14 mouse cellular contexts compared by ENCODE assay signal in genomic region chr4:86663919-86664318, GRCm38 (mm10). TPM values are rescaled to one million over a fixed set of nuclear protein-coding genes. Genes with fewer than 3 reads are reported as not detected.
DNase-seq lines count a peak whose midpoint lies in the region; ATAC-seq and TF ChIP-seq lines count a peak whose summit lies in the region.
"Had no signal": no experiment of that assay in that cellular context is flagged by ENCODE, and none has a peak within 500 bp of the region (broad histone marks: within the 10 kb centered on the region; RNA-seq: fewer than 3 reads in every experiment).

No protein-coding gene starts in this region.

- 43% methylated on average over 4 of the region's 4 CpGs for whole genome bisulfite sequencing in intestine, embryonic 14.5 days
- 45% methylated on average over 4 of the region's 4 CpGs for WGBS in intestine, embryonic 15.5 days
- WGBS in embryonic facial prominence, embryonic 14.5 days: 32% methylated on average over 4 of the region's 4 CpGs
- WGBS in liver, postnatal 0 days (ENCODE audit: insufficient replicate concordance): 48% methylated on average over 4 of the region's 4 CpGs

- no peak overlapping the region for H3K4me3 ChIP-seq in intestine, embryonic 14.5 days (ENCODE audit: low read depth, low read length)
- no peak overlapping the region for H3K4me3 ChIP-seq in intestine, embryonic 15.5 days (replicated peaks)
- H3K4me3 ChIP-seq in embryonic facial prominence, embryonic 14.5 days (ENCODE audit: low read depth, low read length): no peak overlapping the region
- no peak overlapping the region for H3K4me3 ChIP-seq in liver, postnatal 0 days (ENCODE audit: low read depth, low read length)
- H3K4me3 ChIP-seq: limb, embryonic 15.5 days; midbrain, embryonic 12.5 days had no signal

- no peaks in the 10 kb centered on the region for H3K27me3 ChIP-seq in intestine, embryonic 14.5 days (replicated peaks; ENCODE audit: control insufficient read depth, insufficient read depth, low read length)
- no peaks in the 10 kb centered on the region for H3K27me3 ChIP-seq in intestine, embryonic 15.5 days (replicated peaks)
- no peaks in the 10 kb centered on the region for H3K27me3 ChIP-seq in embryonic facial prominence, embryonic 14.5 days (replicated peaks; ENCODE audit: control insufficient read depth, insufficient read depth, low read length)
- no peaks in the 10 kb centered on the region for H3K27me3 ChIP-seq in liver, postnatal 0 days (ENCODE audit: insufficient read depth, low read length)
- H3K27me3 ChIP-seq: limb, embryonic 15.5 days; midbrain, embryonic 12.5 days; Patski had no signal

- peaks cover 18% of the 10 kb centered on the region for H3K4me1 ChIP-seq in intestine, embryonic 14.5 days (replicated peaks; ENCODE audit: control insufficient read depth, insufficient read depth, low read length)
- peaks cover 17% of the 10 kb centered on the region; the same call in 1 of the 2 replicates for H3K4me1 ChIP-seq in intestine, embryonic 15.5 days (replicated peaks)
- H3K4me1 ChIP-seq in embryonic facial prominence, embryonic 14.5 days (ENCODE audit: control insufficient read depth, insufficient read depth, low read length): peaks cover 4% of the 10 kb centered on the region
- H3K4me1 ChIP-seq in liver, postnatal 0 days (ENCODE audit: insufficient read depth): peaks cover 35% of the 10 kb centered on the region

- peak; percentile 94 for TF ChIP-seq EP300 in liver, postnatal 0 days (IDR thresholded peaks at IDR 0.05; ENCODE audit: low read depth)

- no peak for ATAC-seq in intestine, embryonic 14.5 days (replicated peaks; ENCODE audit: low FRiP score, low TSS enrichment, low read depth)
- ATAC-seq in intestine, embryonic 15.5 days: no peak
- ATAC-seq in embryonic facial prominence, embryonic 14.5 days (ENCODE audit: low read depth): no peak
- peak; percentile 60 for ATAC-seq in liver, postnatal 0 days
- ATAC-seq in granulocyte monocyte progenitor cell, adult 5-6 weeks (replicated peaks; ENCODE audit: poor library complexity, severe bottlenecking): no peak
- ATAC-seq: Patski had no signal

- TF ChIP-seq CTCF in liver, postnatal 0 days (IDR thresholded peaks at IDR 0.05; ENCODE audit: low read depth): no peak

- H3K9ac ChIP-seq in intestine, embryonic 14.5 days (ENCODE audit: low read length): no peak overlapping the region
- H3K9ac ChIP-seq in intestine, embryonic 15.5 days: no peak overlapping the region
- no peak overlapping the region for H3K9ac ChIP-seq in embryonic facial prominence, embryonic 14.5 days (ENCODE audit: low read depth, low read length)
- H3K9ac ChIP-seq in liver, postnatal 0 days (replicated peaks): no peak overlapping the region
- H3K9ac ChIP-seq: hindbrain, embryonic 14.5 days; limb, embryonic 15.5 days; midbrain, embryonic 12.5 days had no signal

- DNase-seq in intestine, embryonic 14.5 days (ENCODE audit: low spot score): no peak
- peak; percentile 80 for DNase-seq in c-Kit-positive CD71-positive TER-119-negative erythroid progenitor cells, embryonic 14.5 days (ENCODE audit: low read depth)
- DNase-seq in embryonic facial prominence, embryonic 14.5 days (ENCODE audit: low spot score): peak; percentile 38
- no peak for DNase-seq in liver, postnatal 0 days
- no peak for DNase-seq in thymus, postnatal 25 days
- DNase-seq: cerebellum, adult 9-11 months; gastrocnemius, postnatal 14 days; kidney, adult 9 months had no signal

- H3K27ac ChIP-seq in intestine, embryonic 14.5 days (ENCODE audit: low read depth): peak overlapping the region; percentile 38; the same call in 1 of the 2 replicates
- H3K27ac ChIP-seq in intestine, embryonic 15.5 days: no peak overlapping the region
- H3K27ac ChIP-seq in embryonic facial prominence, embryonic 14.5 days (replicated peaks; ENCODE audit: low read depth, low read length): no peak overlapping the region
- H3K27ac ChIP-seq in liver, postnatal 0 days (ENCODE audit: low read depth): 0 out of 2 replicates have a peak overlapping the region, but pooled peaks have one; percentile 8
- H3K27ac ChIP-seq: hindbrain, embryonic 14.5 days; limb, embryonic 15.5 days; midbrain, embryonic 12.5 days had no signal

- no peak overlapping the region for H3K4me2 ChIP-seq in intestine, embryonic 14.5 days (ENCODE audit: low read length)
- no peak overlapping the region for H3K4me2 ChIP-seq in intestine, embryonic 15.5 days (replicated peaks)
- no peak overlapping the region for H3K4me2 ChIP-seq in embryonic facial prominence, embryonic 14.5 days (ENCODE audit: low read depth, low read length)
- H3K4me2 ChIP-seq in liver, postnatal 0 days (ENCODE audit: low read depth, low read length): peak overlapping the region; percentile 30; the same call in 1 of the 2 replicates
- H3K4me2 ChIP-seq: hindbrain, embryonic 14.5 days; limb, embryonic 15.5 days; midbrain, embryonic 12.5 days had no signal

- H3K36me3 ChIP-seq in intestine, embryonic 14.5 days (ENCODE audit: control insufficient read depth, insufficient read depth, low read length): peaks cover 49% of the 10 kb centered on the region
- H3K36me3 ChIP-seq in intestine, embryonic 15.5 days: peaks cover 20% of the 10 kb centered on the region
- H3K36me3 ChIP-seq in embryonic facial prominence, embryonic 14.5 days (ENCODE audit: control insufficient read depth, insufficient read depth, low read length): peaks cover 56% of the 10 kb centered on the region
- peaks cover 64% of the 10 kb centered on the region for H3K36me3 ChIP-seq in liver, postnatal 0 days (replicated peaks; ENCODE audit: insufficient read depth, low read length)

- no peaks in the 10 kb centered on the region for H3K9me3 ChIP-seq in intestine, embryonic 14.5 days (ENCODE audit: control insufficient read depth, low read length)
- H3K9me3 ChIP-seq in intestine, embryonic 15.5 days: no peaks in the 10 kb centered on the region
- no peaks in the 10 kb centered on the region for H3K9me3 ChIP-seq in embryonic facial prominence, embryonic 14.5 days (ENCODE audit: control insufficient read depth, low read length)
- no peaks in the 10 kb centered on the region for H3K9me3 ChIP-seq in liver, postnatal 0 days (ENCODE audit: low read length)
- H3K9me3 ChIP-seq: limb, embryonic 15.5 days; midbrain, embryonic 12.5 days had no signal

RNA-seq across cellular contexts. Expression of gene Plin2, which starts 5.9 kb away (rescaled TPM):
- 75.1 and 78.0 TPM in 2 replicates for polyA plus RNA-seq in intestine, embryonic 14.5 days (2014; fragmentation: Nextera tagmentation; extraction: Ambion mirVana)
- 144 and 164 TPM in 2 replicates for polyA plus RNA-seq in intestine, embryonic 15.5 days (2015; fragmentation: Nextera tagmentation; extraction: Ambion mirVana)
- polyA plus RNA-seq in embryonic facial prominence, embryonic 14.5 days (2014; fragmentation: Nextera tagmentation; extraction: Ambion mirVana): 66.2 and 73.1 TPM in 2 replicates
- polyA plus RNA-seq in liver, postnatal 0 days (2015; fragmentation: Nextera tagmentation; extraction: Ambion mirVana): 451 and 487 TPM in 2 replicates
- total RNA-seq in granulocyte monocyte progenitor cell, adult 5-6 weeks (2014; fragmentation: Nextera tagmentation): 51.6 and 63.3 TPM in 2 replicates
- total RNA-seq in granulocyte monocyte progenitor cell, adult 5-6 weeks (2017): 73.6 and 73.7 TPM in 2 replicates

RNA-seq across cellular contexts. Expression of gene Haus6, which starts 52.1 kb away (rescaled TPM):
- polyA plus RNA-seq in intestine, embryonic 14.5 days (2014; fragmentation: Nextera tagmentation; extraction: Ambion mirVana): 18.3 and 20.4 TPM in 2 replicates
- polyA plus RNA-seq in intestine, embryonic 15.5 days (2015; fragmentation: Nextera tagmentation; extraction: Ambion mirVana): 13.0 and 13.7 TPM in 2 replicates
- polyA plus RNA-seq in embryonic facial prominence, embryonic 14.5 days (2014; fragmentation: Nextera tagmentation; extraction: Ambion mirVana): 12.2 and 14.5 TPM in 2 replicates
- 4.4 and 5.9 TPM in 2 replicates for polyA plus RNA-seq in liver, postnatal 0 days (2015; fragmentation: Nextera tagmentation; extraction: Ambion mirVana)
- total RNA-seq in granulocyte monocyte progenitor cell, adult 5-6 weeks (2014; fragmentation: Nextera tagmentation): 22.5 and 23.3 TPM in 2 replicates
- total RNA-seq in granulocyte monocyte progenitor cell, adult 5-6 weeks (2017): 28.9 and 32.2 TPM in 2 replicates

Comparison
In these comparisons a context has a peak if more than half of its experiments do, and no peak if none do; other contexts are left out.
1. H3K27ac ChIP-seq: peak in intestine, embryonic 14.5 days (single experiment) and liver, postnatal 0 days (single experiment); none in intestine, embryonic 15.5 days (single experiment) and embryonic facial prominence, embryonic 14.5 days (single experiment).
2. DNase-seq: peak in c-Kit-positive CD71-positive TER-119-negative erythroid progenitor cells, embryonic 14.5 days (single experiment) and embryonic facial prominence, embryonic 14.5 days (single experiment); none in intestine, embryonic 14.5 days (single experiment), liver, postnatal 0 days (single experiment) and thymus, postnatal 25 days (single experiment).